Mouse (Mus musculus) ovary, postnatal 10 days (tissue): ENCODE measurements around the gene Mtmr11.
"Not testable (repeated sequence)": the region's sequence is repeated elsewhere in the genome, so short reads cannot be mapped to it uniquely, and the experiment has no call there.

Experiments used
- DNase-seq: peaks from one replicate; pipeline ENCODE4 v3.0.0; 2022; ENCODE audit warnings: low spot score

The Mtmr11 gene

GRCm38 (mm10) chr3:96172197-96173178 lies 10.7 kb downstream of the Mtmr11 start, which contains the start of gene Sf3b4:
Gene Sf3b4, plus strand, starts transcription at chr3:96172332.
- peak; percentile 68 for DNase-seq

GRCm38 (mm10) chr3:96173185-96173584 lies 11.4 kb downstream of the Mtmr11 start:
- no peak for DNase-seq

GRCm38 (mm10) chr3:96174042-96174441 lies 12.2 kb downstream of the Mtmr11 start:
- not testable (repeated sequence) for DNase-seq

GRCm38 (mm10) chr3:96175251-96175650 lies 13.4 kb downstream of the Mtmr11 start:
- DNase-seq: no peak

- DNase-seq: no peak
Observed at GRCm38 (mm10) chr3:96178427-96178826, 16.6 kb downstream of the Mtmr11 start.

- DNase-seq: no peak
Observed at GRCm38 (mm10) chr3:96178902-96179301, 17.1 kb downstream of the Mtmr11 start.

GRCm38 (mm10) chr3:96179531-96179930 lies 17.7 kb downstream of the Mtmr11 start:
- no peak for DNase-seq

- no peak for DNase-seq
Observed at GRCm38 (mm10) chr3:96180727-96181477, 19.1 kb downstream of the Mtmr11 start, which contains the start of gene Sv2a. Gene Sv2a, plus strand, starts transcription at chr3:96181151.

GRCm38 (mm10) chr3:96181510-96182381 lies 19.9 kb downstream of the Mtmr11 start:
- DNase-seq: no peak

- DNase-seq: no peak
Observed at GRCm38 (mm10) chr3:96182382-96182776, 20.6 kb downstream of the Mtmr11 start.

GRCm38 (mm10) chr3:96192977-96193376 lies 31.2 kb downstream of the Mtmr11 start:
- DNase-seq: no peak

GRCm38 (mm10) chr3:96194966-96195365 lies 33.2 kb downstream of the Mtmr11 start:
- no peak for DNase-seq

GRCm38 (mm10) chr3:96195616-96196313 lies 34.0 kb downstream of the Mtmr11 start:
- no peak for DNase-seq

- DNase-seq: no peak
Observed at GRCm38 (mm10) chr3:96196437-96197128, 34.8 kb downstream of the Mtmr11 start.

- peak; percentile 60 for DNase-seq
Observed at GRCm38 (mm10) chr3:96197129-96197749, 35.4 kb downstream of the Mtmr11 start.

GRCm38 (mm10) chr3:96198181-96198580 lies 36.4 kb downstream of the Mtmr11 start:
- no peak for DNase-seq

- not testable (repeated sequence) for DNase-seq
Observed at GRCm38 (mm10) chr3:96198601-96199251, 36.9 kb downstream of the Mtmr11 start.

GRCm38 (mm10) chr3:96199731-96200130 lies 37.9 kb downstream of the Mtmr11 start:
- DNase-seq: no peak

- no peak for DNase-seq
Observed at GRCm38 (mm10) chr3:96207819-96208218, 46.0 kb downstream of the Mtmr11 start.
